Mouse (Mus musculus) CH12.LX (cell line): ENCODE measurements at regions not wholly inside any gene's neighbourhood (a gene's known extent, or its start where the extent isn't known, plus 50 kb on each side); places are given as distances from the start of the nearest gene placed in this dataset.

ENCODE experiments used
- CTCF ChIP-seq, 2 experiments: IDR thresholded peaks in 1 of 2; conservative IDR thresholded peaks in 1 of 2; 2 replicates each; pipeline ENCODE4 v1.5.1; 2011 to 2012; ENCODE audit warnings: low read depth in 2 of 2, low read length in 2 of 2, improper control_type of control experiment in 1 of 2, inconsistent platforms in 1 of 2, mild to moderate bottlenecking in 1 of 2, moderate library complexity in 1 of 2
- E2F4 ChIP-seq: IDR thresholded peaks from 2 replicates; pipeline ENCODE4 v1.6.1; 2011; ENCODE audit warnings: low read depth, low read length, improper control_type of control experiment; ENCODE audit not compliant: insufficient replicate concordance
- ELF1 ChIP-seq: IDR thresholded peaks from 2 replicates; pipeline ENCODE4 v1.6.1; 2014; ENCODE audit warnings: low read depth, mild to moderate bottlenecking, inconsistent platforms, low read length, improper control_type of control experiment
- ETS1 ChIP-seq: conservative IDR thresholded peaks from 2 replicates; pipeline ENCODE4 v1.6.1; 2012; ENCODE audit warnings: low read depth, mild to moderate bottlenecking, inconsistent platforms, low read length, improper control_type of control experiment, moderate library complexity
- JUND ChIP-seq: conservative IDR thresholded peaks from 2 replicates; pipeline ENCODE4 v1.6.1; 2011; ENCODE audit warnings: low read depth, low read length, improper control_type of control experiment
- MYC ChIP-seq: IDR thresholded peaks from 2 replicates; pipeline ENCODE4 v1.6.1; 2011; ENCODE audit warnings: low read depth, mild to moderate bottlenecking, improper control_type of control experiment, low read length
- POLR2A ChIP-seq: IDR thresholded peaks from 2 replicates; pipeline ENCODE4 v1.6.1; 2011; ENCODE audit warnings: low read depth, mild to moderate bottlenecking, improper control_type of control experiment, low read length
- POLR2AphosphoS2 ChIP-seq: IDR thresholded peaks from 2 replicates; pipeline ENCODE4 v1.6.1; 2011; ENCODE audit warnings: low read depth, low read length, improper control_type of control experiment
- RCOR1 ChIP-seq: conservative IDR thresholded peaks from 2 replicates; pipeline ENCODE4 v1.6.1; 2012; ENCODE audit warnings: low read depth, mild to moderate bottlenecking, inconsistent platforms, low read length, improper control_type of control experiment

GRCm38 (mm10) chr2:173436580-173436979 lies 85.8 kb upstream of the 1700021F07Rik start:
- TF ChIP-seq CTCF (conservative IDR thresholded peaks at IDR 0.05 in 1 of 2, IDR thresholded peaks at IDR 0.05 in 1 of 2; ENCODE audit: low read depth in 2 of 2, low read length in 2 of 2) (no peak), RCOR1 (no peak), ETS1 (no peak), POLR2AphosphoS2 (no peak), POLR2A (no peak), ELF1 (no peak), MYC (no peak), E2F4 (no peak), JUND (no peak)
